Mouse (Mus musculus): ENCODE measurements around the gene Rps23.

GRCm38 (mm10) chr13:90967422-90967821 is 44.7 kb downstream of the Rps23 start:
- TF ChIP-seq POLR2A (IDR thresholded peaks at IDR 0.05; ENCODE audit: borderline replicate concordance, insufficient read depth, low read length) = no peak
- peak; percentile 88 for TF ChIP-seq CTCF (IDR thresholded peaks at IDR 0.05; ENCODE audit: borderline replicate concordance, insufficient read depth, low read depth, low read length)
